Mouse (Mus musculus) erythroblast, embryonic 14.5 days (primary cell): ENCODE results near the gene Grk5. TPM values are rescaled to one million over a fixed set of nuclear protein-coding genes. Genes with fewer than 3 reads are reported as not detected.

Experiments used
- H3K27me3 ChIP-seq: 2 replicates; pipeline ENCODE4 v1.6.1; 2012; ENCODE audit warnings: inconsistent platforms; ENCODE audit not compliant: control insufficient read depth
- H3K36me3 ChIP-seq: 2 replicates; pipeline ENCODE4 v1.6.1; 2012; ENCODE audit warnings: mild to moderate bottlenecking, inconsistent platforms; ENCODE audit not compliant: control insufficient read depth
- H3K4me1 ChIP-seq: 2 replicates; pipeline ENCODE4 v1.6.1; 2012; ENCODE audit warnings: inconsistent platforms; ENCODE audit not compliant: control insufficient read depth
- H3K4me3 ChIP-seq: replicated peaks from 2 replicates; pipeline ENCODE3; 2012; ENCODE audit warnings: moderate library complexity, mild to moderate bottlenecking, inconsistent platforms
- H3K9me3 ChIP-seq: 2 replicates; pipeline ENCODE4 v1.6.1; 2012; ENCODE audit warnings: low read length, inconsistent platforms, mixed read lengths; ENCODE audit not compliant: control insufficient read depth
- GATA1 ChIP-seq: IDR thresholded peaks from 2 replicates; pipeline ENCODE4 v1.6.1; 2012; ENCODE audit warnings: low read length, inconsistent platforms, mixed read lengths
- TAL1 ChIP-seq: IDR thresholded peaks from 3 replicates; pipeline ENCODE4 v1.6.1; 2012; ENCODE audit warnings: low read length, inconsistent platforms, mixed read lengths
- polyA plus RNA-seq: library from polyadenylated mRNA; stranded (reverse); fragments of >175 nt; gene quantifications from 2 replicates; pipeline ENCODE4 v1.2.3, GENCODE M21; 2012

Gene Grk5
- polyA plus RNA-seq, 1 experiment: 0.06 TPM

GRCm38 (mm10) chr19:60959706-60960230 lies 70.2 kb downstream of the Grk5 start:
- TF ChIP-seq TAL1 (no peak), GATA1 (no peak)
- Histone ChIP-seq H3K9me3 (no peaks in the 10 kb centered on the region), H3K27me3 (no peaks in the 10 kb centered on the region), H3K4me3 (no peak overlapping the region), H3K36me3 (no peaks in the 10 kb centered on the region), H3K4me1 (no peaks in the 10 kb centered on the region)

- TF ChIP-seq GATA1: no peak
- no peak for TF ChIP-seq TAL1
- Histone ChIP-seq H3K4me3 (no peak overlapping the region), H3K36me3 (no peaks in the 10 kb centered on the region), H3K4me1 (no peaks in the 10 kb centered on the region), H3K9me3 (no peaks in the 10 kb centered on the region), H3K27me3 (no peaks in the 10 kb centered on the region)
Measured at GRCm38 (mm10) chr19:60962358-60963061, 73.0 kb downstream of the Grk5 start.

GRCm38 (mm10) chr19:60967909-60968308 lies 78.4 kb downstream of the Grk5 start:
- no peaks in the 10 kb centered on the region for H3K36me3 ChIP-seq
- no peak overlapping the region for H3K4me3 ChIP-seq
- no peaks in the 10 kb centered on the region for H3K4me1 ChIP-seq
- H3K9me3 ChIP-seq: no peaks in the 10 kb centered on the region
- H3K27me3 ChIP-seq: no peaks in the 10 kb centered on the region
- TF ChIP-seq TAL1 (no peak), GATA1 (no peak)

- no peaks in the 10 kb centered on the region for H3K36me3 ChIP-seq
- H3K4me3 ChIP-seq: no peak overlapping the region
- H3K9me3 ChIP-seq: no peaks in the 10 kb centered on the region
- no peaks in the 10 kb centered on the region for H3K27me3 ChIP-seq
- H3K4me1 ChIP-seq: no peaks in the 10 kb centered on the region
- no peak for TF ChIP-seq GATA1
- TF ChIP-seq TAL1: no peak
Measured at GRCm38 (mm10) chr19:60970406-60970805, 80.9 kb downstream of the Grk5 start.

- H3K27me3 ChIP-seq: no peaks in the 10 kb centered on the region
Measured at GRCm38 (mm10) chr19:60971598-60971997, 82.0 kb downstream of the Grk5 start.

GRCm38 (mm10) chr19:60972281-60973015 lies 82.9 kb downstream of the Grk5 start:
- Histone ChIP-seq H3K4me3 (no peak overlapping the region), H3K4me1 (no peaks in the 10 kb centered on the region), H3K36me3 (no peaks in the 10 kb centered on the region), H3K9me3 (no peaks in the 10 kb centered on the region), H3K27me3 (no peaks in the 10 kb centered on the region)
- TF ChIP-seq TAL1 (no peak), GATA1 (no peak)

More at GRCm38 (mm10) chr19:60971598-60971997, 82.0 kb downstream of the Grk5 start:
- Histone ChIP-seq H3K4me3 (no peak overlapping the region), H3K9me3 (no peaks in the 10 kb centered on the region), H3K36me3 (no peaks in the 10 kb centered on the region), H3K4me1 (no peaks in the 10 kb centered on the region)
- TF ChIP-seq TAL1 (no peak), GATA1 (no peak)

GRCm38 (mm10) chr19:60973508-60973907 lies 84.0 kb downstream of the Grk5 start:
- Histone ChIP-seq H3K36me3 (no peaks in the 10 kb centered on the region), H3K9me3 (no peaks in the 10 kb centered on the region), H3K4me3 (no peak overlapping the region), H3K27me3 (no peaks in the 10 kb centered on the region), H3K4me1 (no peaks in the 10 kb centered on the region)
- TF ChIP-seq GATA1: no peak
- TF ChIP-seq TAL1: no peak

- Histone ChIP-seq H3K36me3 (no peaks in the 10 kb centered on the region), H3K4me3 (no peak overlapping the region)
- no peak for TF ChIP-seq TAL1
- no peak for TF ChIP-seq GATA1
Measured at GRCm38 (mm10) chr19:60979581-60979980, 90.0 kb downstream of the Grk5 start.

GRCm38 (mm10) chr19:60981391-60981790 lies 91.8 kb downstream of the Grk5 start:
- TF ChIP-seq TAL1: no peak
- no peak for TF ChIP-seq GATA1
- H3K36me3 ChIP-seq: no peaks in the 10 kb centered on the region
- no peaks in the 10 kb centered on the region for H3K27me3 ChIP-seq
- no peaks in the 10 kb centered on the region for H3K4me1 ChIP-seq
- no peak overlapping the region for H3K4me3 ChIP-seq
- H3K9me3 ChIP-seq: no peaks in the 10 kb centered on the region

More at GRCm38 (mm10) chr19:60979581-60979980, 90.0 kb downstream of the Grk5 start:
- H3K4me1 ChIP-seq: no peaks in the 10 kb centered on the region
- H3K9me3 ChIP-seq: no peaks in the 10 kb centered on the region
- H3K27me3 ChIP-seq: no peaks in the 10 kb centered on the region
